Mouse (Mus musculus): Measurements from ENCODE around the gene Parp11. TPM values are rescaled to one million over a fixed set of nuclear protein-coding genes. Genes with fewer than 3 reads are reported as not detected.
A peak's percentile ranks its signal among the peaks of the same experiment; 100 is the strongest.

Gene Parp11
- polyA plus RNA-seq (2012; rRNA removed), result 6.7 and 10.1 TPM in 2 replicates

- peak; percentile 55 for DNase-seq (ENCODE audit: low read depth, low spot score)
- 4% methylated on average over 8 of the region's 8 CpGs for WGBS
Measured at GRCm38 (mm10) chr6:127446436-127446890, at the start of gene Parp11. Parp11 (plus strand) TSS chr6:127446840.

- DNase-seq (ENCODE audit: low read depth, low spot score), result peak; percentile 38
- 7% methylated on average over 2 of the region's 2 CpGs for WGBS
Measured at GRCm38 (mm10) chr6:127398073-127398472, 48.6 kb upstream of the Parp11 start.

- no peak for DNase-seq (ENCODE audit: low read depth, low spot score)
- 27% methylated on average over 3 of the region's 3 CpGs for WGBS
Measured at GRCm38 (mm10) chr6:127401419-127401818, 45.2 kb upstream of the Parp11 start.

- 48% methylated on average over 13 of the region's 13 CpGs for WGBS
- DNase-seq (ENCODE audit: low read depth, low spot score), result no peak
Measured at GRCm38 (mm10) chr6:127404070-127404810, 42.4 kb upstream of the Parp11 start.

GRCm38 (mm10) chr6:127405682-127406081 is 41.0 kb upstream of the Parp11 start:
- WGBS, result 86% methylated on average over 7 of the region's 7 CpGs
- no peak for DNase-seq (ENCODE audit: low read depth, low spot score)

GRCm38 (mm10) chr6:127407742-127408141 is 38.9 kb upstream of the Parp11 start:
- 33% methylated on average over 4 of the region's 4 CpGs for WGBS
- no peak for DNase-seq (ENCODE audit: low read depth, low spot score)

GRCm38 (mm10) chr6:127417525-127418184 is 29.0 kb upstream of the Parp11 start:
- no peak for DNase-seq (ENCODE audit: low read depth, low spot score)
- WGBS, result 59% methylated on average over 12 of the region's 12 CpGs

GRCm38 (mm10) chr6:127418322-127418721 is 28.3 kb upstream of the Parp11 start:
- no peak for DNase-seq (ENCODE audit: low read depth, low spot score)
- 83% methylated on average over 2 of the region's 2 CpGs for WGBS

- no peak for DNase-seq (ENCODE audit: low read depth, low spot score)
- WGBS, result 52% methylated on average over 2 of the region's 2 CpGs
Measured at GRCm38 (mm10) chr6:127420115-127420514, 26.5 kb upstream of the Parp11 start.

GRCm38 (mm10) chr6:127425095-127425494 is 21.5 kb upstream of the Parp11 start:
- WGBS, result 74% methylated on average over 5 of the region's 5 CpGs
- no peak for DNase-seq (ENCODE audit: low read depth, low spot score)

- WGBS, result 71% methylated on average over 7 of the region's 7 CpGs
Measured at GRCm38 (mm10) chr6:127430716-127431115, 15.9 kb upstream of the Parp11 start.

GRCm38 (mm10) chr6:127431196-127431766 is 15.4 kb upstream of the Parp11 start:
- 34% methylated on average over 6 of the region's 6 CpGs for WGBS
- DNase-seq (ENCODE audit: low read depth, low spot score), result no peak

More at GRCm38 (mm10) chr6:127430716-127431115, 15.9 kb upstream of the Parp11 start:
- DNase-seq (ENCODE audit: low read depth, low spot score), result no peak

GRCm38 (mm10) chr6:127433886-127434647 is 12.6 kb upstream of the Parp11 start:
- WGBS, result 72% methylated on average over 9 of the region's 9 CpGs

GRCm38 (mm10) chr6:127434648-127434984 is 12.0 kb upstream of the Parp11 start:
- DNase-seq (ENCODE audit: low read depth, low spot score), result no peak
- WGBS, result 83% methylated on average over 4 of the region's 4 CpGs

More at GRCm38 (mm10) chr6:127433886-127434647, 12.6 kb upstream of the Parp11 start:
- DNase-seq (ENCODE audit: low read depth, low spot score), result no peak

GRCm38 (mm10) chr6:127439063-127439462 is 7.6 kb upstream of the Parp11 start:
- WGBS, result 85% methylated on average over 3 of the region's 3 CpGs
- DNase-seq (ENCODE audit: low read depth, low spot score), result no peak

GRCm38 (mm10) chr6:127439540-127440195 is 7.0 kb upstream of the Parp11 start:
- WGBS, result 89% methylated on average over 5 of the region's 5 CpGs
- DNase-seq (ENCODE audit: low read depth, low spot score), result no peak

GRCm38 (mm10) chr6:127440416-127441104 is 6.1 kb upstream of the Parp11 start:
- DNase-seq (ENCODE audit: low read depth, low spot score), result no peak
- WGBS, result 59% methylated on average over 14 of the region's 14 CpGs

- 33% methylated on average over 4 of the region's 4 CpGs for WGBS
- DNase-seq (ENCODE audit: low read depth, low spot score), result no peak
Measured at GRCm38 (mm10) chr6:127442584-127442983, 4.1 kb upstream of the Parp11 start.

- DNase-seq (ENCODE audit: low read depth, low spot score), result no peak
- WGBS, result 59% methylated on average over 2 of the region's 2 CpGs
Measured at GRCm38 (mm10) chr6:127443910-127444309, 2.7 kb upstream of the Parp11 start.
